Mouse (Mus musculus): ENCODE results near the gene Zswim3.
"Not testable (repeated sequence)": the region's sequence is repeated elsewhere in the genome, so short reads cannot be mapped to it uniquely, and the experiment has no call there.

Zswim3 gene

DNA sequence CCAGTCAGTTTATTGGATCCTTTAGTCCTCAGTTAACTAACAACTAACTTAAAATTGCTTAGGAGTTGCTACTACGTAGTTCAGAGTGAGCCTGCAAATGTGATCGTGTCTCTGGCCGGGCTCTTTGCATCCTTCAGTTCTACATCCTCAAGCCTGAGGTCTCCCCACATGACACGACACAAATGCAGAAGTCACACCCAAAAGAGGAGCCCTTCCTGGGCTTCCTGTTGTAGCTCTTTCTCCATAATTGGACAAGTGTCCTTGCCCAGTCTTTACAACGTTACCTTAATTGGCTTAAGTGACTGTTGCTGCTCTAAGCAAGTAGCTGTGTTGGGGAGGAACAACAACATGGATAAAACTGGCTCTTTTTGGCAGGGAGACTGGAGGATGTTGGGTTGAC is 10.4 kb downstream of the Zswim3 start:
- DNase-seq = no peak

DNA sequence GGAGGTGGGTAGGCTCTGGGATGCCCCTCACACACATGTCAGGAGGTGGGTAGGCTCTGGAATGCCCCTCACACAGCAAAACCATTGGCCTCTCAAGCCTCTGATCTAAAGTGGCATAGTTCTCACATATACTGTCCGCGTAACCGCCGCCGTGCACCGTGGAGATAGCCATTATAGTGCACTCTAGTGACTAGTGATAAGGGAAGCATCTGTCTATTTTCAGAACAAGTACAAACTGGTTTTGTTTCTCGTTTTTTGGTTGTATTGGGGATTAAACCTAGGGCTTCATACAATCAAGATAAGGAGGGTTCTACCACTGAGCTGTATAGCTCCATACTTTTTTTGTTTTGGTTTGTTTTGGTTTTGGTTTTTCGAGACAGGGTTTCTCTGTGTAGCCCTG is 10.9 kb downstream of the Zswim3 start:
- DNase-seq = no peak

DNA sequence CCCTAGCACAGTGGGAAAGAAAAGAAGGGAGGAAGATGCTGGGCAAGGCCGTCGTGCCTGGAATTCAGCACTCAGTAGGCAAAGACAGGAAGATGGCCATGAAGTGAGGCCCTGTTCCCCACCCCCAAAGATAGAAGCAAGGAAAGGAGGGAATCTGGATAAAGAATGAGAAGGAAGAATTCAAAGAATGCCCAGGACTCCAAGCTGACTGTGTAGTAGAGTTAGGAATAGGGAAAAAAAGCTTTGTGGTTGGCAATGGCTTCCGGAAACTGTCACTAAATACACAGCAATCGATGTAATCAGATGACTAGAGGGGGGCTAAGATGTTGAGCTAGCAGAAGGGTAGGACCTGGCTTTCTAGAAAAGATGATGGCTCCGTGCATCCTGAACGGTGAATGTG is 12.3 kb downstream of the Zswim3 start:
- DNase-seq = no peak

DNA sequence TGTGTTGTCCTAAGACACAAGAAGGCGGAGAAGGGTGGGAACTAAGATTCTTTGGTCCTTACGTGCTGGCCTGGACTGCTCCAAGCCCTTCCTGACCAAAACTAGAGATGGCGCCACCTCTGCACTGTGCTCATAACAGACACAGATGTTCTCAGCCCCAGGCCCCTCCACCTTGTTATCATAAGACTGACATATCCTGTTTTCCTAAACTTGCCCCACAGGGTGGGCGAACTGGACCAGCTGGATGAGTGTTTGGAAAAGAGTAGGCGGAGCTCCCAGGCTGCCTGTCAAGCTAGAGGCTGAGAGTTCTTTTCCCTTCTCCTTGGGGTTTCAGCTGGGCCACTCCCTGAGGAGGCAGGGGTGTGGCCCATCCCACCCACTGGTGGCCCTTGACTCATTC is 12.8 kb downstream of the Zswim3 start:
- DNase-seq = no peak

DNA sequence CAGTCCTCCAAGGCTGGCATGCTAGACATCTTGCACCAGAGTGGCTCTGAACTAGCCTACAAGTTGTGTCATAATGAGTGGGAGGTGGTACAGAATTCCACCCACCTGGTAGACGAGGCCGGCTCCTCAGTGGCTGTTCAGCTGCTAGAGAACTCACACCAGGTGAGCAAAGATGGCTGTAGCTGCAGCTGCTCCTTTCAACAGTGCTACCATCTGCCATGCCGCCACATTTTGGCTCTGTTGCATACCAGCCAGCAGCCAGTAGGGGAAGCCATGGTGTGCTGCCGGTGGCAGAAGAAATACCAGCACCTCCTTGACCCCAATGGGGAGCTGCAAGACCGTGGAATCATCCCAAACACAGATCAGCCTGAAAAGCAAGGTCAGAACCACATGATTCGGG is 16.2 kb downstream of the Zswim3 start:
- no peak for DNase-seq

DNA sequence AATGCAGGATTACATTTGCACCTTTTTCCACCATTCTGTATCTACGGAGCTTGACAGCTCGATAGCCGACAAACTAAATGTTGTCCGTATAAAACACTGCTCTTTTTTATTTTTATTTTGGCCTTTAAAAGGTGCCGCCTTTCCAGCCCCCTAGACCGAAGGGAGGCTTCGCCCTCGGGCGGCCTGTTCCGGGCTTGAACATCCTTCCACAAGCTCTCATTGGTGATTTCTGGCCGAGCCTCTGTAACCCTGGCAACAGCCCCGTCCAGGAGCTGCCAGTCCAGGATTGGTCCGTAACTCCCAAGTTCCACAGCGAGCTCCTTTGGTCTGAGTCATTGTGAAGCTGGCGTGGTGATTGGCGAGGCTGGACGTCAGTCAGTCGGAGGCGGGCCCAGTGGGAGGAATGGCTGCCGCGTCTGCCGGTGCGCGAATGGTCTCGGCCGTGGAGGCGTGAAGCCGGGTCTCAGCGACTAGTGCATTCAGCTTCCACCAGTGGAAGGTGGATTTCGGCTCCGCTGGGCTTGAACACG is 17.8 kb downstream of the Zswim3 start, which contains the start of gene Zswim1:
Zswim1 (plus strand) TSS at position 51 of the 530 bp plus-strand sequence.
- DNase-seq = peak; percentile 99

DNA sequence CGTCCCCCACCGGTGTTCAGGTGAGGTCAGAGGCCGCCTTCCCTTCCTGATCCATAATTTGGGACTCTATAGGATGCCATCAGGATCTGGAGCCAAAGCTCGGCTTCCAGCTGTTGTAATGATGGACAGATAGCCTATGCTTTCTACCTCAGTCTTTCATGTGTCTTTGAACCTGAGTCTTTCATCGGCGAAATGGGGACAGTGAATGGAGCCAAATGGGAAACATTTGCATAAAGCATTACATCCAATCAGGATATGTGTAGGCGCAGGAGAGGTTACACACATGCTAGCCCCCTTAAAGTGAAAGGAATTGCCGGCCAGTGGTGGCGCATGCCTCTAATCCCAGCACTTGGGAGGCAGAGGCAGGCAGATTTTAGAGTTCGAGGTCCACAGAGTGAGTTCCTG is 18.3 kb downstream of the Zswim3 start:
- DNase-seq = no peak

DNA sequence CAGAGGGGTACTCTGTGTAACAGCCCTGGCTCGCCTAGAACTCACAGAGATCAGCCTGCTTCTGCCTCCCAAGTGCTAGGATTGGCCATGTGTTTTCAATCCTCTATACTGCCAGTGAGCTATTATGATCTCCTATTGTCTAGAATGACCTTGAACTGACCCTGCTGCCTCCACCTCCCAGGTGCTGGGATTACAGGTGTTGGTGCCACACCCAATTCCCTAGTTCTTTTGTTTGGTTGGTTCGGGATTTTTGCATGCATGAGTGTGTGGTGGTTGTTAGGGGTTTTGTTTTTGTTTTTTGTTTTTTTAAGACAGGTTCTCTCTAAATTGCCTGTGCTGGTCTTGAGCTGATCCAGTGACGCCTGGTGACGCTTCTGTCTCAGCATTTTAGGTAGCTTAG is 19.1 kb downstream of the Zswim3 start:
- no peak for DNase-seq

DNA sequence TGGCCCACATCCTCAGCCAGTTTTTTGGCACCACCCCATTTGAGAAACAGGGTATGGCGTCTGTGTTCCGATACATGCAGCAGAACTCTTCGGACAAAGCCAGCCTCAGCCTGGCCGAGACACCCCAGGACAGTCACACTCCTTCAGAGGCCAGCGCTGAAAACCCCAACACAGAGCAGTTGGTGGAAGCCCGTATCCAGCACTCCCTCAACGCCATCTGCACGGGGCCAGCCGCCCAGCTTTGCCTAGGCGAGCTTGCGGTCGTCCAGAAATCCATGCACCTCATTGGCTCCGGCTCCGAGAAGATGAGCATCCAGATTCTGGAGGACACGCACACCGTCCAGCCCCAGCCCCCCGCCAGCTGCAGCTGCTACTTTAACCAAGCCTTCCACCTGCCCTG is 20.6 kb downstream of the Zswim3 start:
- DNase-seq = no peak

DNA sequence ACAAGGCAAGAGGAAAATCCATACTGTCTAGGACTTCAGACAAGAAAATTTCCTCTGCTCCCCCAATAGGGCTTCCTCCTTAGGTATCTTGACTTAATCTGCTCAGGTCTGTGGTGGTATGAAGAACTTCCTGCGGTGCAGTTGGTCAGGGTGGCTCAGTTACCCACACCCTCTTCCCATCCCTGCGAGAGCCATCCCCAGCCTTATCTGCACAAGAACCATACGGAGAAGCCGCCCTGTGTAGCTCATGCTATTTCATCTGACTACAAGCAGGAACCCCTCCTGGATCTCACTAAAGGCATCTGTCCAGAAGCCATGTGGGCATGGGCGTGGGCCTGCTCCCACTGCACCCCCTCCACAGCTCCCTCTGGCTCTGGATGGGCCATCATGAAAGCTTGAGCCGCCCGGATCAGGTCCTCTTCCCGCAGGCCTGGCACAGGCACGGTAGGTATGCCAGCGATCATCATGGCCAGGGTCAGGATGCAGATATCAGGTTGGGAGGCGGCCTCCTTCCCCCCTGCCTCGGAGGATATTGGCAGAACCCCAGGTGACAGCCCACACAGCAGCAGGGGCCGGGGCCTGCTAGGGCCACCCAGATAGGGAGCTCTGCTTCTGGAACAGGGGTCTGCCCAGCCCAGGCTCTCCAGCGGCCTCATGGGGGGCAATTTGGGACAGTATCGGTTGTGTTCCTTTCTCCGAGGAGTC is 22.4 kb downstream of the Zswim3 start:
- no peak for DNase-seq

DNA sequence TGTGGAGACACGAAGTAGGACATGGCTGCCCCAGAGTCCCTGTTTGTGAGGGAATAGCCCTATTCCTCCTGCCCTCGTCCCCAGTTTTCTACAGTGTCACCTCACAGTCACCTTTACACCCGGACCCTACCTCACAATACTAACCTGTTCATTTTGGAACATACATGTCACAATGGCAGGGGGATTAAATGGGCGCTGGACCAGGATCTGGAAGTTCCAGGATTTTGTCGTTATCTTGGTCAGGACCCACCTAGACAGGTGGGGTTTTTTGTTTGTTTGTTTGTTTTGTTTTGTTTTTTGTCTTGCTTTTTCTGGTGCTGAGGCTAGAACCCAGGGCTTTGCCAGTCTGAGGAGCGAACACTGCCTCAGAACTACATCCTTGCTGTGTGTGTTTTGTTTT is 23.5 kb downstream of the Zswim3 start, which contains the start of gene Spata25:
Spata25 (minus strand) TSS at position 101 of the 400 bp plus-strand sequence.
- no peak for DNase-seq

DNA sequence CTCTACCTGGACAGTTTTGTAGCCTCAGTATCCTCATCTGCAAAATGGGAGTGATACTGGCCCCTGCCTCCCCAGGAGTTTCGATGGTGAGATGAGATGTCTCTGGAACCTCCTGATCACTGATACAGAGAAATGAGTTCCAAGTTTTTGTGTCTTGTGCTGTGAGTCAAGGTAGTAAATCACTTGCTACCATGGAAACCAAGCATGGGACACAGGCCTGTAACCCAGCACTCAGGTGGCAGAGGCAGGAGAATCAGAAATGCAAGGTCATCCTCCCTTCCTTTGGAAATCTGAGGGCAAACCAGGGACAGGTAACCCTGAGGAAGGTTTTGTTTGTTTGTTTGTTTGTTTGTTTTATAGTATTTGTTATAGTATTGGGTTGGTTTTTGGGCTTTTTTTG is 24.2 kb downstream of the Zswim3 start:
- DNase-seq = no peak

DNA sequence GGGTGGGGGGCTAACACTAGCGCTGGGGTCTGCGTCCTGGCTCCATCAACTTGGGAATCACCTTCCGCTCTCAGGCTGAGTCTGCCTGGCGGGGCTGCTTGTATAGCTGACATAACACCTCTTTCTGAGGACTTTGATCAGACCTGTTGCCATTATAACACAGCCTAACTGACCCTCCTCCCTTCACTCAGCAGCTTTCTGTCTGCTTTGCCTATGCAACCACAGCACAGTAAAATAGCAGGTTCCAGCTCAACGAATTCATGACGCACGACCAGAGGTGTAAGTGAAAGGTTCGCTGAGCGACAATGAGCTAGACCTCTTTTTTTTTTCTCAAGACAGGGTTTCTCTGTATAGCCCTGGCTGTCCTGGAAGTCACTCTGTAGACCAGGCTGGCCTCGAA is 26.1 kb downstream of the Zswim3 start:
- DNase-seq = no peak

DNA sequence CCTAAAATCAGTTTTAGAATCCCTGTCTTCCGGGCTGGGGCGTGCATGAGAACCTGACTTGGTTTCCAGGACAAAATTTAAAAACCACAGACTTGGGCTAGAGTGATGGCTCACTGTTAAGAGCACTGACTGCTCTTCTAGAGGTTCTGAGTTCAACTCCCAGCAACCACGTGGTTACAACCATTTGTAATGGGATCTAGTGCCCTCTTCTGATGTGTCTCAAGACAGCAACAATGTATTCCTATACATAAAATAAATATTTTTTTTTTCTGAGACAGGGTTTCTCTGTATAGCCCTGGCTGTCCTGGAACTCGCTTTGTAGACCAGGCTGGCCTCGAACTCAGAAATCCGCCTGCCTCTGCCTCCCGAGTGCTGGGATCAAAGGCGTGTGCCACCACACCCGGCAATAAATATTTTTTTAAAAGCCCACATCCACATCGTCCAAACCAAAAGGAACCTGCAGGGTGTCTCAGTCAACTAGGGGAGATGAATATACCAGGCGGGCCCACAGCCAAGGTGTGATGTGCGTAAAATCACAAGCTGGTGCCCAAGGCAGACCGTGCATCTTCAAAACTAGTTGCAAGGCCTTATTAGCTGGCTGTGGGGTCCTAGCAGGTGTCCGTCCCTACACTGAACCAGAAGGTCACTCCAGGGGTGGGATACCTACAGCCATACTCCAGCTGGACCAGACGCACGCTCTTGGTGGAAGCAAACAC is 27.3 kb downstream of the Zswim3 start:
- no peak for DNase-seq

DNA sequence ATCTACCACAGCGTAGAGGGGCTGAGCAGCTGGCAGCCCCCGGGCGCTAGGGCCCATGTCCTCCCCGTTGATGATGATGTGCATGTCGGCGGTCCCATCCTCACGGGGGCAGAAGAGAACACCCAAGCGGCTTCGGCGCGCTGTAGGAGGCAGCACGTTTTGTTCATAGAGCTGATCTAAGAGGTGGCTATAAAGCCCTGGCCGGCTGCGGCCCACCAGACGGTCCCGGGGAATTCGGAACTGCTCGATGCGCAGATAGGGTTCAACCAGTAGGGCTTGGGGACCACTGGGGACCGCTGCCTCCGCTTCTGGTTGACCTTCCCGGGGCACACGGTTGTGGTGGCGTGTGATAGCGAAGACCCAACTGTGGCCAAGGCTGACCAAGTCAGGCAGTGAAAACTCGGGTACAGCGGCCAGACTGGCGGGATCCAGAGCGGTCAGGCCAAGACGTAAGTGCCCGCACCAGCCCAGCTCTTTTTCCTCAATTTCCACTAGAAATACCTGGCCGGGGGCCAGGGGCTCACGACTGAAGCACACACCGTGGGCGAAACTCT is 27.9 kb downstream of the Zswim3 start, which contains the start of gene Ctsa:
Ctsa (plus strand) TSS at position 126 of the 554 bp plus-strand sequence.
- DNase-seq = peak; percentile 76

DNA sequence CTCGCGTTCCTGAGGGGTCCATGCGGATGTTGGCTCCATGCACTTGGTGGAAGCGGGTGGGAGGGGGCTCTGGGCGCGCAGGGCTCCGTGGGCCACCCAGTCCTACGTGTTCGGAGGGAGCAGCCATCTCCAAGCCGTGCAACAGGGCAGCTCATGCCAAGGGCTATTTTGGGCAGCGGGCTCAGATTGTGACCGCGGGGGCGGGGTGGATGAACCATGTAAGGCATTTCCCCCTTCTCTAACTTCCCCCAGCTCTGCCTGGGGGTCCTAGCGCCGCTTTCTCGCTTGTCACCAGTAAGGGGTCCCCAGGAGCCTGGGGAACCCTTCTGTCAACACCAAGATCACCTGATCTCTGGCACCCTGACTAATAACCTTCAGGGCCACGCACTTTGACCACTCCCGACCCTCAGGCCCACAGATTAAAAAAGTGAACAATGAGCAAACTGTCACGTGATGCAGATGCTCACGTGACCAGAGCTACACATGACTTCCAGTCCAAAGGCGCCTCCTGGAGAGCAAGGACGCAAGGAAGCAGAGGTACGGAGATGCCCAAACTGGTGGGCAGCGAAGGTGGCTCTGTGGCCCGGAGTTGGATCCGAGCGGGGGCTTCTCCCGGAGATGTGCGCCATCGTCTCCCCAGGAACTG is 28.5 kb downstream of the Zswim3 start, which contains the start of gene Neurl2:
Neurl2 (minus strand) TSS at position 143 of the 646 bp plus-strand sequence.
- peak; percentile 92 for DNase-seq

DNA sequence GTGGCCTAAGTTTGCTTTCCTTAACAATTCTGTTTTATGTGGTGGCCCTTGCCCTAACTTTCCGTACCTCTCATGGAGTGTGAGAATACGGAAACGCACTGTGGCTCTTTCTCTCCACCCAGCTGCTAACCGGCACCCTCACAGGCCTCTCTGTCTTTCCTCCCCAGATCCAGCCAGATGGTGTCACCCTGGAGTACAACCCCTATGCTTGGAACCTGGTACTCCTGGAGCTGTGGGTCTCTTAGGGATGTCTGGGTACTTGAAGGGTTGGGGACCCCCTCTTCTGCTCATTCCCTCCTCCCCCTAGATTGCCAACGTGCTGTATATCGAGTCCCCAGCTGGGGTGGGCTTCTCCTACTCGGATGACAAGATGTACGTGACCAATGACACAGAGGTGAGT is 29.6 kb downstream of the Zswim3 start:
- no peak for DNase-seq

DNA sequence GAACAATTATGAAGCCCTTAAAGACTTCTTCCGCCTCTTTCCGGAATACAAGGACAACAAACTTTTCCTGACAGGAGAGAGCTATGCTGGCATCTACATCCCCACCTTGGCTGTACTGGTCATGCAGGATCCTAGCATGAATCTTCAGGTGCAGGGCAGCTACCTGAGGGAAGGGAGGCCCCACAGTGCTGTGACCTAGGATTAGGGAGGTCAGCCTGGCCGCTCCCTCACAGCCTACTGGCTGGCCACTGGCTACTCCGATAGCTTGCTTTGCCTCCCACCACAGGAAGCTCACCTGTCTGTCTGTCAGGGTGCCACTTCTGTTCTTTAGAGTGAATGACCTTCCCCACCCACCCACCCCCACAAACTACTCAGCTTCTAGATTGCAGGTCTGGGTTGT is 30.3 kb downstream of the Zswim3 start:
- no peak for DNase-seq

DNA sequence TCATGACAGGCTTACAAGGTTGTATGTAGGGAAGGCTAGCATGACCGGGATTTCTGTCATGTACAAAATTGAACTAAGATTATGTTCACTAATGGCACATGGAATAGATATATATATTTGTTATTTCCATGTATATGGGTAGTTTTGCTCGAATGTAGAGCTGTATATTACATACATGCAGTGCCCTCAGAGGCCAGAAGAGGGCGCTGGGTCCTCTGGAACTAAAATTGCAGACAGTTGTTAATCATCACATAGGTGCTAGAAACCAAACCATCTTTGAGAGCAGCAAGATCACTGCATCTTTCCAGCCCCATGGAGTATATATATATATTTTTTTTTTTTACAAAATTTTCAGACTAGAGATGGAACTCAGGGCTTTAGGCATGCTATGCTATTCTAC is 40.9 kb downstream of the Zswim3 start:
- no peak for DNase-seq

DNA sequence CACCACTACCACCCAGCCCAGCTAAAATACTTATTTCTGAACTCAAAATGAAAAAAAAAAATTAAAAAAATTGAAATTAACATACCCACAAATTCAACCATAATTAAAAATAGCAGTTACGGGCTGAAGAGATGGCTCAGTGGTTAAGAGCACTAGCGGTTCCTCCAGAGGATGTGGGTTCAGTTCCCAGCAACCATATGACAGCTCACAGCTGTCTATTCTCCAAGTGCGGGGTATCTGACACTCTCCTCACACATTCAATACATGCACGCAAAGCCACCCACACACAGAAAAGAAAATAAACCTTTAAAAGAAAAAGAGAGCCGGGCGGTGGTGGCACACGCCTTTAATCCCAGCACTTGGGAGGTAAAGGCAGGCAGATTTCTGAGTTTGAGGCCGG is 45.2 kb downstream of the Zswim3 start:
- DNase-seq = no peak

DNA sequence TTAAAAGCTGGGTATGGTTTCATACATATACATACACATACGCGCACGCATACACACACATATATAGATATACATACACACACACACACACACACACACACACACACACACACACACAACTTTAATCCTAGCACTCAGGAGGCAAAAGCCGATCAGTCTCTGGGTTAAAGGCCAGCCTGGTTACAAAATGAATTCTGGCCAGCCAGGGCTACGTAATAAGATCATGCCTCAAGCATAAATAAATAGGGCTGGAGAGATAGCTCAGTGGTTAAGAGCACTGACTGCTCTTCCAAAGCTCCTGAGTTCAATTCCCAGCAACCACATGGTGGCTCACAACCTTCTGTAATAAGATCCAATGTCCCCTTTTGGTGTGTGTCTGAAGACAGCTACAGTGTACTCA is 50.7 kb downstream of the Zswim3 start:
- not testable (repeated sequence) for DNase-seq

DNA sequence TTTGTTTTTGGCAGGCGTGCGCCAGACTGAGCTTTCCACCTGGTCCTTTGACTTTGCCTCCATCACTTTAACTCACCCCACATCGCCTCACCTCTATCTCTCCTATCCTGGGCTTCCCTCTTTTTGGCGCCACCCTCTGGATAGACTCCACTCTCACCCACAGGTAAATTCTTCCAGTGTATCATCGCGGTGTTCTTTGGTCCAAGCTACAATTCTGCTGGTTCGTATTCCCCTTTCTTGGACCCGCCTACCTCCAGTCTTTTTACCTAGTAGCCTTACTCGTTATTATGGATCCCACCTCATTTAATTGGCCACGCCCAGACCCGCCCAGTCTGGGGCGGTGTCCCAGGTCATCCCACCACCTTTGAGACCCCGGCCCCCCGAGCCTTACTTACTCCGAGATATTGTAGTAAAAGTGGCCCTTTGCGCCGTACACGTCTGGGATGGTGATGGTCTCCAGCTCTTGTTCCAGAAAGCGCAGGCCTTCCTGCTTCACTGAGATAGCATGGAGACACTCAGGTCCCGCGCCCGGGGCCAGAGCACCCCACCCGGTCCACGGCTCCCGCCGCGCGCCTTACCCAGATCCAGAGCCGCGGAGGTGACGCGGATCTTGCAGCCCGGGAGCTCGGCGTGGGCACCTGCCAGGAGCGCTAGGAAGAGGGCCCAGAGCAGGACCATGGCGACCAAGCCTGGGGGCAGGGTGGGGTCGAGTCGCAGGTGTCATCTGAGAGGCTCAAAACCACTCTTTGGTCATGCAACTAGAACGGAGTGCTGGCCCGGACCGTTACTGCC is 51.6 kb downstream of the Zswim3 start:
- DNase-seq = no peak

Measured in cerebellum, adult 11-12 months (tissue).